Mouse (Mus musculus): Measurements from ENCODE around the gene Rapsn.
A peak's percentile ranks its signal among the peaks of the same experiment; 100 is the strongest.
"Not testable (repeated sequence)": the region's sequence is repeated elsewhere in the genome, so short reads cannot be mapped to it uniquely, and the experiment has no call there.

Gene Rapsn

DNA sequence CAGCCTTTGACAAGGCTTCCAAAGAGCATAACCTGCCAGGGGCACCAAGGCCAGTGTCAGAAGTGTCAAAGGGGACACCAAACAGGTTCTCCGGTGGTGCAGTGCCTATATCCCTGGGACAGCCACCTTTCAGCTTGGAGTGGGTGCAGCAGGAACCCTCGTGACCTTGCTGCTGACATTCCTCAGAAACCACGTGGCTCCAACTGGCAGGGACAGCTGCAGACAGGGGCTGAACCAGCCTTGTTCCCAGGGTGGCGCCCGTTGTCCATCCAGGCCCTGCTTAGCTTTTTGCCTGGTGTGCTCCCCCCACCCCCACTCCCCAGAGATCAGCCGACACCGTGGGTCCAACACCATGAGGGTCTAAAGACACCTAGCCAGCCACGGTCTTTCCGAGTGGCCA is at the start of gene Rapsn:
Gene Rapsn, plus strand, starts transcription at position 236 of the 400 bp plus-strand sequence.
- no peak for DNase-seq (ENCODE audit: low read depth, low spot score)
- no peaks in the 10 kb centered on the region for H3K27me3 ChIP-seq (ENCODE audit: control insufficient read depth, insufficient read depth, low read length, poor library complexity, severe bottlenecking)
- no peaks in the 10 kb centered on the region for H3K36me3 ChIP-seq (ENCODE audit: control insufficient read depth, insufficient read depth, low read length, poor library complexity, severe bottlenecking)

- DNase-seq (ENCODE audit: low read depth, low spot score) = no peak
- no peaks in the 10 kb centered on the region for H3K27me3 ChIP-seq (ENCODE audit: control insufficient read depth, insufficient read depth, low read length, poor library complexity, severe bottlenecking)
- no peaks in the 10 kb centered on the region for H3K36me3 ChIP-seq (ENCODE audit: control insufficient read depth, insufficient read depth, low read length, poor library complexity, severe bottlenecking)
Measured at GRCm38 (mm10) chr2:90986055-90986454, 49.4 kb upstream of the Rapsn start.

DNA sequence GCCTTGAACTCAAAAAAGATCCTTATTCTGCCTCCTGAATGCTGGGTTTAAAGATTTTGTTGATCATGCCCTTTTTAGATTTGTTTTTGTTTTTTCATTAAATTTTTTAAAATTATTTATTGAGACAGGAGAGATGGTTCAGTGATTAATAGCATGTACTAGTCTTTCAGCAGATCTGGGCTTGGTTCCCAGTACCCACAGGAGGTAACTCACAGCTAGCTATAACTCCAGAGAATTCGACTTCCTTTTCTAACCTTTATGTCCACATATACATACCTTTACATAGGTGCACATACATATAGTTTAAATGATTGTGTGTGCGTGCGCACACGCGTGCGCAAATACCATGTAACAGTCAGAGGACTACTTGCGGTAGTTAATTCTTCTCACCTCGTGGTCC is 26.9 kb upstream of the Rapsn start:
- Histone ChIP-seq H3K36me3 (ENCODE audit: control insufficient read depth, insufficient read depth, low read length, poor library complexity, severe bottlenecking) (peaks cover 25% of the 10 kb centered on the region), H3K27me3 (ENCODE audit: control insufficient read depth, insufficient read depth, low read length, poor library complexity, severe bottlenecking) (no peaks in the 10 kb centered on the region)
- no peak for DNase-seq (ENCODE audit: low read depth, low spot score)

- peaks cover 21% of the 10 kb centered on the region for H3K36me3 ChIP-seq (ENCODE audit: control insufficient read depth, insufficient read depth, low read length, poor library complexity, severe bottlenecking)
- DNase-seq (ENCODE audit: low read depth, low spot score) = peak; percentile 59
- H3K27me3 ChIP-seq (ENCODE audit: control insufficient read depth, insufficient read depth, low read length, poor library complexity, severe bottlenecking) = no peaks in the 10 kb centered on the region
Measured at GRCm38 (mm10) chr2:91013881-91014280, 21.5 kb upstream of the Rapsn start.

GRCm38 (mm10) chr2:91015386-91015785 is 20.0 kb upstream of the Rapsn start:
- no peak for DNase-seq (ENCODE audit: low read depth, low spot score)
- Histone ChIP-seq H3K27me3 (ENCODE audit: control insufficient read depth, insufficient read depth, low read length, poor library complexity, severe bottlenecking) (no peaks in the 10 kb centered on the region), H3K36me3 (ENCODE audit: control insufficient read depth, insufficient read depth, low read length, poor library complexity, severe bottlenecking) (peaks cover 15% of the 10 kb centered on the region)

DNA sequence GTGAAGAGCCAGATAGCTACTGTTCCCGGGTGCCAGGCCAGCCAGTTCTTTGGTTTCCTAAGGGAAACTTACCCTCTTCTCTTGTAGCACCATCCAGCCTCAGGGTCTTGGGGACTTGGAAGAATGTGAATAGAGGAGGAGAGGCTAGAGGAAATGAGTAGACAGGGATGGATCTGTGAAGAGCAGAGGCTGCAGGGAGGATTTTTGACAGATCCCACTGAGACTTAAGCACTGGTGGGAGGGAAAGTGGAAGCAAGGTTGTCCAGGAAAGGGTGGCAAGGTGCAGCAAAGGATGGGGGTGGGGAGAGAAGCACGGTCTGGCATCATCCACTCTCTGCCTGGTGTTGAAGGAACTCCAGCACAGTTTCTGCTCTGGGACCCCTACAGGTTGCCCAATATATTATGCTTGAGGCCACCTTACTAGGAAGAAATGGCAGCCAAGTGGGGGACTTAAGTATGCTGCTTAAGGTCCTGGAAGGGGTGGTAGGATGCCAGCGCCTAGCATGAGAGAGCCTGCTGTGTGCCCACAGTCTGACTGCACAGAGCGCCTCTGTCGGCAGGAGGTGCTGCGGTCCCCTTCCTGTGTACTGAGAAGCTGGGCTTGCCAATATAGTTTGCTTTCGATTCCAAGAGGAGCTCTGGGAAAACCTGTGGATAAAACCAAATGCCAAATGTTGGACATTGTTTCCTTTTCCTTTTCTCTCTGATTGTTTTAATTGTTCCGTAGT is 17.2 kb upstream of the Rapsn start:
- no peaks in the 10 kb centered on the region for H3K27me3 ChIP-seq (ENCODE audit: control insufficient read depth, insufficient read depth, low read length, poor library complexity, severe bottlenecking)
- DNase-seq (ENCODE audit: low read depth, low spot score) = no peak
- peaks cover 11% of the 10 kb centered on the region for H3K36me3 ChIP-seq (ENCODE audit: control insufficient read depth, insufficient read depth, low read length, poor library complexity, severe bottlenecking)

DNA sequence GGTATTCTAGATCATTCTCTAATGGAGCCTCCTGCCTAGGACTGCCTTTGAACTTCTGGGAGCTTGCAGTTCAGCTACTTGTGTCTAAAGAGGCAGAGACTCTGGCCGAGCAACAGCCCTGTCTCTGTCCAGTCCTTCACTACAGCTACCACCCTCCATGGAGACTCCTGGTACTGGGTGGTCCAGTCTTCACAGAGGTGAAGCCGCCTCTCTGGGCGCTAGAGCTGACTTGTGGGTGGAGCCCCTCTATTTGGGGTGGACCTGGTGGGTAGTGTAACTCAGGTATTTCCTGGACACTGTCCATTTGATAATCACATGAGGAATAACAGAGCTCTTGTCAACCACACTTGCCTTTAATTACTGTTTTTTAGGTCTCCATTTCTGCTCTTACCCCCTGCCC is 15.5 kb upstream of the Rapsn start:
- Histone ChIP-seq H3K36me3 (ENCODE audit: control insufficient read depth, insufficient read depth, low read length, poor library complexity, severe bottlenecking) (peaks cover 6% of the 10 kb centered on the region; the same call in 1 of the 2 replicates), H3K27me3 (ENCODE audit: control insufficient read depth, insufficient read depth, low read length, poor library complexity, severe bottlenecking) (no peaks in the 10 kb centered on the region)
- DNase-seq (ENCODE audit: low read depth, low spot score) = no peak

DNA sequence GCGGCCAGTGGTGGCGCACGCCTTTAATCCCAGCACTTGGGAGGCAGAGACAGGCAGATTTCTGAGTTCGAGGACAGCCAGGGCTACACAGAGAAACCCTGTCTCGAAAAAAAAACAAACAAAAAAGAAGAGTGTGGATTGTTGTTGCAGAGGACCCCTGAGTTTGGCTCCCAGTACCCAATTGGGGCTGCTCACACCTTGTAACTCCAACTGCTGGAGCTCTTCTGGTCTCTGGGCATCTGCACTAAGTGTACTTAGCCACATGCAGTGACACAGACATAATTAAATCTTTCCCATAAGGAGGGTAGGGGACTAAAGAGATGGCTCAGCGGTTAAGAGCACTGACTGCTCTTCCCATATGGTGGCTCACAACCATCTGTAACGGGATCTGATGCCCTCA is 13.2 kb upstream of the Rapsn start:
- H3K27me3 ChIP-seq (ENCODE audit: control insufficient read depth, insufficient read depth, low read length, poor library complexity, severe bottlenecking); DNase-seq (ENCODE audit: low read depth, low spot score); H3K36me3 ChIP-seq (ENCODE audit: control insufficient read depth, insufficient read depth, low read length, poor library complexity, severe bottlenecking): not testable (repeated sequence)

DNA sequence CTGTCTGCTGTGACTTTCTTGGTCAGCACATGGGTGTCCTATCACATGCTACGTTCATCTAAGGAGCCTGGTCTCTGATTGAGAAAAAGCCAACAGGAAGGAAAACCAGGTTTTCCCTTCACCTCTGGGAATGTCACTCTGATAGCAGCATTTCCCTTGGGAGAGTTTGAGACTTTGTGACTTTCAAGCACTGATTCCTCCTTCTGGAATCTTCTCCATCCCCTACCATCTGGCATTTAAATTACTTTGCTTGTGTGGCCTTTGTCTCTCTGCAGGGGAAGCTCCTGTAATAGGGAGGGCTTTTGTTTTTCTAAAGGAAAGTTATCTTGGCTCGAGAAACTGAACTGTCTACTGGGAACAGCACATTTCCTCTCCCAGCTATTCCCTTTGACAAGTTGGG is 12.3 kb upstream of the Rapsn start:
- H3K27me3 ChIP-seq (ENCODE audit: control insufficient read depth, insufficient read depth, low read length, poor library complexity, severe bottlenecking) = no peaks in the 10 kb centered on the region
- H3K36me3 ChIP-seq (ENCODE audit: control insufficient read depth, insufficient read depth, low read length, poor library complexity, severe bottlenecking) = peaks cover 3% of the 10 kb centered on the region; the same call in 1 of the 2 replicates
- DNase-seq (ENCODE audit: low read depth, low spot score) = no peak

DNA sequence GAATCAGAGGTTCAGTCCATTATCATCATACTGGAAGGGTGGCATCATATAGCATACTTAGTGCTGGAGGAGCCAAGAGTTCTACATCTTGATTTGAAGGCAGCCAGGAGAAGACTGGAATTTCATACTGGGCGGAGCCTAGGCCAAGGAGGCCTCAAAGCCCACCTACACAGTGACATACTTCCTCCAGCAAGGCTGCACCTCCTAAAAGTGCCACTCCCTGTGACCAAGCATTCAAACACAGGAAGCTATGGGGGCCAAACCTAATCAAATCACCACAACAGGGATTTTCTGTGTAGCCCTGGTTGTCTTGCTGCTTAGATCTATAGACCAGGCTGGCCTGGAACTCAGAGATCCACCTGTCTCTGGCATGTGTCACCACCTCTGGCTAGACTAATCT is 11.5 kb upstream of the Rapsn start:
- DNase-seq (ENCODE audit: low read depth, low spot score) = no peak
- peaks cover 3% of the 10 kb centered on the region; the same call in 1 of the 2 replicates for H3K36me3 ChIP-seq (ENCODE audit: control insufficient read depth, insufficient read depth, low read length, poor library complexity, severe bottlenecking)
- H3K27me3 ChIP-seq (ENCODE audit: control insufficient read depth, insufficient read depth, low read length, poor library complexity, severe bottlenecking) = no peaks in the 10 kb centered on the region

DNA sequence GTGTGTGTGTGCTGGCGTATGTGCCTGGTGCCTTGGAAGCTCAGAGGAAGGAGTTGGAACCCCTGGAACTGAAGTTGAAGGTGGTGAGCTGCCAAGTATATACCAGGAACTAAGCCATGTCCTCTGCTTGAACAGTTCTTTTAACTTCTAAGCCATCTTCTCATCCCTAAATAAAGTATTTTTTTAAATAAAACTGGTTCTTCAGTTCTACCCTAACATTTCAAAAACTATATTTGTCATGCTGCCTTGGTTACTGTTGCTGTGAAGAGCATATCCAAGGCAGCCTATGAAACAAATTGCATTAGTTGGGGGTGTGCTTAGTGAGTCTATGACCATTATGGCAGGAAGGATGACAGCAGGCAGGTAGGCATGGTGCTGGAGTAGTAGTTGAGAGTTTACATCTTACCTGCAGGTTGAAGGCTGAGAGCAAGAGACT is 10.3 kb upstream of the Rapsn start:
- Histone ChIP-seq H3K27me3 (ENCODE audit: control insufficient read depth, insufficient read depth, low read length, poor library complexity, severe bottlenecking) (no peaks in the 10 kb centered on the region), H3K36me3 (ENCODE audit: control insufficient read depth, insufficient read depth, low read length, poor library complexity, severe bottlenecking) (no peaks in the 10 kb centered on the region; the same call in 1 of the 2 replicates)
- no peak for DNase-seq (ENCODE audit: low read depth, low spot score)

DNA sequence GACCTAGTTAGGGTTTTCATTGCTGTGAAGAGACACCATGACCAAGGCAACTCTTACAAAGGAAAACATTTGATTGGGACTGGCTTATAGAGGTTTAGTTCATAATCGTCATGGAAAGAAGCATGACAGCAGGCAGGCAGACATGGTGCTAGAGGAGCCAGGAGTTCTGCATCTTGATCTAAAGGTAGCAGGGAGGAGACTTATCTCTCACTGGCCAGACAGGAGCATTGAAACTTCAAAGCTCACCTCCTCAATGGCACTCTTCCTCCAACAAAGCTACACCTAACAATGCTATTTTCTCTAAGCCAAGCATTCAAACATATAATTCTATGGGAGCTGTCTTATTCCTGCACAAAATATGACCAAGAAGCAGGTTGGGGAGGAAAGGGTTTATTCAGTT is 8.9 kb upstream of the Rapsn start:
- Histone ChIP-seq H3K27me3 (ENCODE audit: control insufficient read depth, insufficient read depth, low read length, poor library complexity, severe bottlenecking) (no peaks in the 10 kb centered on the region), H3K36me3 (ENCODE audit: control insufficient read depth, insufficient read depth, low read length, poor library complexity, severe bottlenecking) (no peaks in the 10 kb centered on the region)
- DNase-seq (ENCODE audit: low read depth, low spot score) = no peak

GRCm38 (mm10) chr2:91027391-91028214 is 7.8 kb upstream of the Rapsn start:
- Histone ChIP-seq H3K27me3 (ENCODE audit: control insufficient read depth, insufficient read depth, low read length, poor library complexity, severe bottlenecking) (no peaks in the 10 kb centered on the region), H3K36me3 (ENCODE audit: control insufficient read depth, insufficient read depth, low read length, poor library complexity, severe bottlenecking) (no peaks in the 10 kb centered on the region)
- DNase-seq (ENCODE audit: low read depth, low spot score) = no peak

DNA sequence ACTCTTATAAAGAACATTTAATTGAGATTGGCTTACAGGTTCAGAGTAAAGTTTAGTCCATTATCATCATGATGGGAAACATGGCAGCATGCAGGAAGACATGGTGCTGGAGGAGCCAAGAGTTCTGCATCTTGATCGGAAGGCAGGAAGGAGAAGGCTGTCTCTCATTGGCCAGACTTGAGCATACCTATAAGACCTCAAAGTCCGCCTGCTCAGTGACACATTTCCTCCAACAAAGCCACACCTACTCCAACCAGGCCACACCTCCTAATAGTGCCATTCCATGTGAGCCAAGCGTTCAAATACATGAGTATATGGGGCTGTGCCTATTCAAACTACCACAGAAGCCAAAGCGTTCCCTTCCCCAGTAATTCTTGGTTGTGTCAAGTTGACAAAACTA is 4.2 kb upstream of the Rapsn start:
- DNase-seq (ENCODE audit: low read depth, low spot score) = no peak
- Histone ChIP-seq H3K27me3 (ENCODE audit: control insufficient read depth, insufficient read depth, low read length, poor library complexity, severe bottlenecking) (no peaks in the 10 kb centered on the region), H3K36me3 (ENCODE audit: control insufficient read depth, insufficient read depth, low read length, poor library complexity, severe bottlenecking) (no peaks in the 10 kb centered on the region)

GRCm38 (mm10) chr2:91033000-91033399 is 2.4 kb upstream of the Rapsn start:
- H3K36me3 ChIP-seq (ENCODE audit: control insufficient read depth, insufficient read depth, low read length, poor library complexity, severe bottlenecking) = no peaks in the 10 kb centered on the region
- peak; percentile 51 for DNase-seq (ENCODE audit: low read depth, low spot score)
- H3K27me3 ChIP-seq (ENCODE audit: control insufficient read depth, insufficient read depth, low read length, poor library complexity, severe bottlenecking) = no peaks in the 10 kb centered on the region

Data from splenic B cell, adult 2 months (primary cell).